Mouse (Mus musculus): ENCODE measurements at regions not wholly inside any gene's neighbourhood (a gene's known extent, or its start where the extent isn't known, plus 50 kb on each side); places are given as distances from the start of the nearest gene placed in this dataset.

GRCm38 (mm10) chr1:90441134-90441868 lies 161.5 kb upstream of the Cops8 start:
- H3K9me3 ChIP-seq (ENCODE audit: low read length) = no peaks in the 10 kb centered on the region
- 45% methylated on average over 10 of the region's 10 CpGs for WGBS
- no peaks in the 10 kb centered on the region for H3K36me3 ChIP-seq (ENCODE audit: insufficient read depth)
- DNase-seq (no peak), ATAC-seq (no peak)
- no peak overlapping the region for H3K4me2 ChIP-seq (ENCODE audit: low read depth)
- no peak for TF ChIP-seq CTCF (IDR thresholded peaks at IDR 0.05; ENCODE audit: low read depth)
- H3K4me1 ChIP-seq (ENCODE audit: insufficient read depth) = no peaks in the 10 kb centered on the region
- no peaks in the 10 kb centered on the region for H3K27me3 ChIP-seq (ENCODE audit: insufficient read depth, low read length)
- no peak overlapping the region for H3K4me3 ChIP-seq (ENCODE audit: low read depth, low read length)
- no peak overlapping the region for H3K9ac ChIP-seq
- H3K27ac ChIP-seq (ENCODE audit: low read depth, low read length) = no peak overlapping the region

- ATAC-seq = no peak
- Histone ChIP-seq H3K36me3 (ENCODE audit: insufficient read depth) (no peaks in the 10 kb centered on the region), H3K9ac (no peak overlapping the region), H3K4me3 (ENCODE audit: low read depth, low read length) (no peak overlapping the region), H3K4me1 (ENCODE audit: insufficient read depth) (no peaks in the 10 kb centered on the region), H3K4me2 (ENCODE audit: low read depth) (no peak overlapping the region), H3K27me3 (ENCODE audit: insufficient read depth, low read length) (no peaks in the 10 kb centered on the region), H3K9me3 (ENCODE audit: low read length) (no peaks in the 10 kb centered on the region), H3K27ac (ENCODE audit: low read depth, low read length) (no peak overlapping the region)
- 80% methylated on average over 19 of the region's 19 CpGs for WGBS
- no peak for DNase-seq
- TF ChIP-seq CTCF (IDR thresholded peaks at IDR 0.05; ENCODE audit: low read depth) = no peak
Measured at GRCm38 (mm10) chr1:90442250-90443240, 160.2 kb upstream of the Cops8 start.

GRCm38 (mm10) chr1:90449571-90450226 lies 153.1 kb upstream of the Cops8 start:
- 34% methylated on average over 7 of the region's 7 CpGs for WGBS
- H3K27ac ChIP-seq (ENCODE audit: low read depth, low read length) = no peak overlapping the region
- H3K9me3 ChIP-seq (ENCODE audit: low read length) = no peaks in the 10 kb centered on the region
- H3K4me2 ChIP-seq (ENCODE audit: low read depth) = no peak overlapping the region
- H3K9ac ChIP-seq = no peak overlapping the region
- no peaks in the 10 kb centered on the region for H3K36me3 ChIP-seq (ENCODE audit: insufficient read depth)
- H3K4me1 ChIP-seq (ENCODE audit: insufficient read depth) = no peaks in the 10 kb centered on the region
- H3K27me3 ChIP-seq (ENCODE audit: insufficient read depth, low read length) = no peaks in the 10 kb centered on the region
- H3K4me3 ChIP-seq (ENCODE audit: low read depth, low read length) = no peak overlapping the region
- TF ChIP-seq CTCF (IDR thresholded peaks at IDR 0.05; ENCODE audit: low read depth) = no peak
- DNase-seq (no peak), ATAC-seq (no peak)

- Histone ChIP-seq H3K4me3 (ENCODE audit: low read depth, low read length) (no peak overlapping the region), H3K4me2 (ENCODE audit: low read depth) (no peak overlapping the region), H3K36me3 (ENCODE audit: insufficient read depth) (no peaks in the 10 kb centered on the region), H3K27ac (ENCODE audit: low read depth, low read length) (no peak overlapping the region), H3K27me3 (ENCODE audit: insufficient read depth, low read length) (no peaks in the 10 kb centered on the region), H3K9me3 (ENCODE audit: low read length) (no peaks in the 10 kb centered on the region), H3K9ac (no peak overlapping the region), H3K4me1 (ENCODE audit: insufficient read depth) (no peaks in the 10 kb centered on the region)
- WGBS = 82% methylated on average over 6 of the region's 6 CpGs
- TF ChIP-seq CTCF (IDR thresholded peaks at IDR 0.05; ENCODE audit: low read depth) = no peak
- DNase-seq (no peak), ATAC-seq (no peak)
Measured at GRCm38 (mm10) chr1:90451942-90452557, 150.7 kb upstream of the Cops8 start.

GRCm38 (mm10) chr1:90454263-90454662 lies 148.5 kb upstream of the Cops8 start:
- H3K4me2 ChIP-seq (ENCODE audit: low read depth) = no peak overlapping the region
- H3K9me3 ChIP-seq (ENCODE audit: low read length) = no peaks in the 10 kb centered on the region
- 62% methylated on average over 7 of the region's 7 CpGs for WGBS
- ATAC-seq (no peak), DNase-seq (no peak)
- no peaks in the 10 kb centered on the region for H3K27me3 ChIP-seq (ENCODE audit: insufficient read depth, low read length)
- no peak for TF ChIP-seq CTCF (IDR thresholded peaks at IDR 0.05; ENCODE audit: low read depth)
- H3K27ac ChIP-seq (ENCODE audit: low read depth, low read length) = no peak overlapping the region
- no peak overlapping the region for H3K4me3 ChIP-seq (ENCODE audit: low read depth, low read length)
- H3K4me1 ChIP-seq (ENCODE audit: insufficient read depth) = no peaks in the 10 kb centered on the region
- H3K36me3 ChIP-seq (ENCODE audit: insufficient read depth) = no peaks in the 10 kb centered on the region
- no peak overlapping the region for H3K9ac ChIP-seq

- no peak for ATAC-seq
Measured at GRCm38 (mm10) chr1:90457396-90457795, 145.4 kb upstream of the Cops8 start.

More at GRCm38 (mm10) chr1:90457396-90457795, 145.4 kb upstream of the Cops8 start:
- Histone ChIP-seq H3K9me3 (ENCODE audit: low read length) (no peaks in the 10 kb centered on the region), H3K4me2 (ENCODE audit: low read depth) (no peak overlapping the region), H3K27ac (ENCODE audit: low read depth, low read length) (no peak overlapping the region), H3K4me1 (ENCODE audit: insufficient read depth) (no peaks in the 10 kb centered on the region), H3K4me3 (ENCODE audit: low read depth, low read length) (no peak overlapping the region), H3K9ac (no peak overlapping the region), H3K27me3 (ENCODE audit: insufficient read depth, low read length) (no peaks in the 10 kb centered on the region), H3K36me3 (ENCODE audit: insufficient read depth) (no peaks in the 10 kb centered on the region)
- 8% methylated on average over 9 of the region's 9 CpGs for WGBS
- DNase-seq = no peak
- no peak for TF ChIP-seq CTCF (IDR thresholded peaks at IDR 0.05; ENCODE audit: low read depth)

All from forebrain, postnatal 0 days (tissue).